ENCODE assay signal across 12 mouse cellular contexts in genomic region chrX:142432846-142433245, GRCm38 (mm10).
"Had no signal": no experiment of that assay in that cellular context is flagged by ENCODE, and none has a peak within 500 bp of the region (broad histone marks: within the 10 kb centered on the region; RNA-seq: fewer than 3 reads in every experiment).

No protein-coding gene starts in this region.

- ATAC-seq: liver, postnatal 0 days had no signal

- DNase-seq: kidney, postnatal 14 days; kidney, postnatal 4 days; left cerebral cortex, postnatal 4 days; liver, postnatal 0 days; lung, postnatal 10 days; lung, postnatal 4 days; midbrain, embryonic 14.5 days; right cerebral cortex, postnatal 14 days; right cerebral cortex, postnatal 4 days; spleen, adult 18-20 months; thymus, adult 18-20 months; thymus, postnatal 36 days had no signal
